Mouse (Mus musculus): Measurements from ENCODE around the gene Gpx4. TPM values are rescaled to one million over a fixed set of nuclear protein-coding genes. Genes with fewer than 3 reads are reported as not detected.

Gpx4 gene
- polyA plus RNA-seq, 1 experiment from 2014 or later: 484 TPM

GRCm38 (mm10) chr10:80084817-80085487 is 38.0 kb downstream of the Gpx4 start:
- 83% methylated on average over 9 of the region's 9 CpGs for WGBS
- peaks cover 46% of the 10 kb centered on the region for H3K36me3 ChIP-seq

DNA sequence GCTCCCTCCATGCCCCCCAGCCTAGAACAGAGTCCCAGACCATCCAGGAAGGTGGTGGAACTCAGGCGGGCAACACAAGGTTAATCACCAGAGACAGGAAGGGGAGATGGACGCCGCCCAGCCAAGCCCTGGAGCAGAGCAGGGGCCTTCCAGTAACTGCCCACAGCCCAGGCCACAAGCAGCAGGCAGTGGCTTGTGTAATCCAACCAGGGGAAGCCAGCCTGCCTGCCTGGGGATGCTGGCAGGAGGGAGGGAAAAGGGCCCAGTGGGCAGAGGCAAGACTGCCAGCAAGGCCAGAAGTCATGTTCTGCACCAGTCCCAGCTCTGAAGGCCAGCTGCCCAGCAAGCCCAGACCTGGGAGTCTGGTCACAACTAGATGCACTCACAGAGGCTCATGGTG is 39.9 kb downstream of the Gpx4 start:
- no peak overlapping the region for H3K9ac ChIP-seq
- H3K4me1 ChIP-seq: 0 out of 2 replicates have a peak, but pooled peaks cover 5% of the 10 kb centered on the region
- no peak overlapping the region for H3K4me3 ChIP-seq
- no peaks in the 10 kb centered on the region for H3K27me3 ChIP-seq
- no peaks in the 10 kb centered on the region for H3K9me3 ChIP-seq (replicated peaks)
- H3K4me2 ChIP-seq (replicated peaks): no peak overlapping the region
- 93% methylated on average over 3 of the region's 3 CpGs for WGBS
- ATAC-seq (ENCODE audit: low FRiP score): no peak
- H3K36me3 ChIP-seq: peaks cover 33% of the 10 kb centered on the region
- no peak overlapping the region for H3K27ac ChIP-seq

More at GRCm38 (mm10) chr10:80084817-80085487, 38.0 kb downstream of the Gpx4 start:
- H3K4me1 ChIP-seq: 0 out of 2 replicates have a peak, but pooled peaks cover 5% of the 10 kb centered on the region
- H3K4me2 ChIP-seq (replicated peaks): no peak overlapping the region
- no peak overlapping the region for H3K4me3 ChIP-seq
- H3K27me3 ChIP-seq: no peaks in the 10 kb centered on the region
- no peak overlapping the region for H3K27ac ChIP-seq
- no peak overlapping the region for H3K9ac ChIP-seq
- H3K9me3 ChIP-seq (replicated peaks): no peaks in the 10 kb centered on the region
- no peak for ATAC-seq (ENCODE audit: low FRiP score)

- no peaks in the 10 kb centered on the region for H3K9me3 ChIP-seq (replicated peaks)
- H3K4me3 ChIP-seq: no peak overlapping the region
- no peak overlapping the region for H3K9ac ChIP-seq
- no peak overlapping the region for H3K4me2 ChIP-seq (replicated peaks)
- 93% methylated on average over 8 of the region's 8 CpGs for WGBS
- H3K36me3 ChIP-seq: peaks cover 27% of the 10 kb centered on the region
- H3K27me3 ChIP-seq: no peaks in the 10 kb centered on the region
- 0 out of 2 replicates have a peak, but pooled peaks cover 5% of the 10 kb centered on the region for H3K4me1 ChIP-seq
- ATAC-seq (ENCODE audit: low FRiP score): no peak
- H3K27ac ChIP-seq: no peak overlapping the region
Measured at GRCm38 (mm10) chr10:80087483-80087882, 40.5 kb downstream of the Gpx4 start.

DNA sequence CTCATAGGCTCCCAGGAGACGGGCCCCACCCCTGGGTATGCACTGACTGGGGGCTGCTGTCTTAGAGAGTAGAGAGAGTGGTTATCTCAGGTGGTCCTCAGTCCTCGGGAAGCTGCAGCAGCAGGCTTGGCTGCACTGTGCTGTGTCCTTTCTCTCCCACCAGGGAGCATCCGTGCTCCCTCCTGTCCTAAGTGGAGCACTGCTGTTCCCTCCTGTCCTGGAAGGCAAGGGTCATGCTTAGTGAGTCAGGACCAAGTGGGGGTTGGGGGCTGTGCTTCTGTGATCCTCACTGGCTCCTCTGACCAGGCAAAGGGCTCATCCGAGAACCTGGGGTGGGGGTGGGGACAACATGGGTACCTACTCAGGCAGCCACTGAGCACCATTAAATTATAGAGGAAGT is 42.2 kb downstream of the Gpx4 start:
- H3K27me3 ChIP-seq: no peaks in the 10 kb centered on the region
- peaks cover 14% of the 10 kb centered on the region; the same call in 1 of the 2 replicates for H3K36me3 ChIP-seq
- H3K4me2 ChIP-seq (replicated peaks): no peak overlapping the region
- WGBS: 52% methylated on average over 4 of the region's 4 CpGs
- no peak overlapping the region for H3K27ac ChIP-seq
- no peak for ATAC-seq (ENCODE audit: low FRiP score)
- H3K4me3 ChIP-seq: no peak overlapping the region
- no peak overlapping the region for H3K9ac ChIP-seq
- 0 out of 2 replicates have a peak, but pooled peaks cover 5% of the 10 kb centered on the region for H3K4me1 ChIP-seq
- H3K9me3 ChIP-seq (replicated peaks): no peaks in the 10 kb centered on the region

- Histone ChIP-seq H3K27ac (no peak overlapping the region), H3K9me3 (replicated peaks) (no peaks in the 10 kb centered on the region), H3K4me1 (peaks cover 9% of the 10 kb centered on the region; the same call in 1 of the 2 replicates), H3K27me3 (no peaks in the 10 kb centered on the region), H3K4me3 (no peak overlapping the region), H3K9ac (no peak overlapping the region), H3K36me3 (peaks cover 5% of the 10 kb centered on the region; the same call in 1 of the 2 replicates), H3K4me2 (replicated peaks) (no peak overlapping the region)
- ATAC-seq (ENCODE audit: low FRiP score): no peak
- WGBS: 94% methylated on average over 6 of the region's 6 CpGs
Measured at GRCm38 (mm10) chr10:80091527-80091926, 44.6 kb downstream of the Gpx4 start.

DNA sequence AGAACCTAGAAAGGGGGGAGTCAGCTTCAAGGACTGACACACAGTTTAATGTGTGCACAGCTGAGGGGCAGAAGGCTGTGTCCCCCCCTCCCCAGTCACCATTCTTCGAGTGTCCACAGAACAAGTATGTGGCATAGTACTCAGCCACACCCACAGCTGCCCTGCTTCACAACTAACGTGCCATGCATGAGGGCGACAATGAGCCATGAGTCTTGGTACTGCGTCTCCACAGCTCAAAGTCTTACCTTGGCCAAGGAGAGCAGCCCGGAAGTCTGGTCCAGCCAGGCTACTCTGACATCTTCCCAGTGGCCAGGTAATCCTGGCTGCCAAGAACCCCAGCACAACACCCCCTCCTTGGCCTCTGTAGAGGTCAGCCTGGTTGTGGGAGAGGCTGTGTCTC is 45.7 kb downstream of the Gpx4 start:
- WGBS: 88% methylated on average over 5 of the region's 5 CpGs
- Histone ChIP-seq H3K27ac (no peak overlapping the region), H3K36me3 (peaks cover 5% of the 10 kb centered on the region; the same call in 1 of the 2 replicates), H3K4me1 (peaks cover 16% of the 10 kb centered on the region), H3K9me3 (replicated peaks) (no peaks in the 10 kb centered on the region), H3K9ac (no peak overlapping the region), H3K4me2 (replicated peaks) (no peak overlapping the region), H3K4me3 (no peak overlapping the region), H3K27me3 (no peaks in the 10 kb centered on the region)
- ATAC-seq (ENCODE audit: low FRiP score): no peak

GRCm38 (mm10) chr10:80094085-80094484 is 47.1 kb downstream of the Gpx4 start:
- WGBS: 89% methylated on average over 6 of the region's 6 CpGs
- Histone ChIP-seq H3K27ac (no peak overlapping the region), H3K36me3 (peaks cover 5% of the 10 kb centered on the region; the same call in 1 of the 2 replicates), H3K4me3 (no peak overlapping the region), H3K9me3 (replicated peaks) (no peaks in the 10 kb centered on the region), H3K4me2 (replicated peaks) (no peak overlapping the region), H3K9ac (peak overlapping the region; percentile 24; the same call in 1 of the 2 replicates), H3K27me3 (no peaks in the 10 kb centered on the region), H3K4me1 (peaks cover 16% of the 10 kb centered on the region)
- no peak for ATAC-seq (ENCODE audit: low FRiP score)

GRCm38 (mm10) chr10:80094684-80095083 is 47.7 kb downstream of the Gpx4 start:
- WGBS: 78% methylated on average over 3 of the region's 3 CpGs
- Histone ChIP-seq H3K9me3 (replicated peaks) (no peaks in the 10 kb centered on the region), H3K4me1 (peaks cover 16% of the 10 kb centered on the region), H3K4me2 (replicated peaks) (no peak overlapping the region), H3K27me3 (no peaks in the 10 kb centered on the region), H3K27ac (no peak overlapping the region), H3K4me3 (no peak overlapping the region), H3K36me3 (peaks cover 5% of the 10 kb centered on the region; the same call in 1 of the 2 replicates), H3K9ac (no peak overlapping the region)
- no peak for ATAC-seq (ENCODE audit: low FRiP score)

DNA sequence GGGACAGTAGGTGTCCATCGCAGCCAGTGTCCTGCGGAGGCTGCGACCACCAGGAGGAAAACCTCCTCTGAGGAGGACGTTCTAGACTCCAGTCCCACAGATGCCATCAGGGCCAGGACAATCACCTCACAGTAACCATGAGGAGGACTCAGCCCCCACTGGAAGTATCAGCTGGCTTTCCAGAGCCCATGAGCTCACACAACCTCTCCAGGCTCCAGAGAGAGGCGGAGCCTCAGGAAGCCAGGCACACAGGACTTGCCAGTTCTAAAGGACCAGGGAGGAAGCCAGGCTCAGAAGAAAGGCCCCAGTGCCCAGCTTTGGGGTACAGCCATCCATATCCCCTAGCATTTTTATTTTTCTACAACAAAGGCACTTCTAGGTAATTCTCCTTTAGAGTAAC is 48.6 kb downstream of the Gpx4 start:
- Histone ChIP-seq H3K4me3 (no peak overlapping the region), H3K9me3 (replicated peaks) (no peaks in the 10 kb centered on the region), H3K27me3 (no peaks in the 10 kb centered on the region), H3K4me2 (replicated peaks) (no peak overlapping the region), H3K36me3 (peaks cover 3% of the 10 kb centered on the region; the same call in 1 of the 2 replicates), H3K4me1 (peaks cover 20% of the 10 kb centered on the region), H3K27ac (no peak overlapping the region), H3K9ac (no peak overlapping the region)
- WGBS: 83% methylated on average over 5 of the region's 5 CpGs
- no peak for ATAC-seq (ENCODE audit: low FRiP score)

DNA sequence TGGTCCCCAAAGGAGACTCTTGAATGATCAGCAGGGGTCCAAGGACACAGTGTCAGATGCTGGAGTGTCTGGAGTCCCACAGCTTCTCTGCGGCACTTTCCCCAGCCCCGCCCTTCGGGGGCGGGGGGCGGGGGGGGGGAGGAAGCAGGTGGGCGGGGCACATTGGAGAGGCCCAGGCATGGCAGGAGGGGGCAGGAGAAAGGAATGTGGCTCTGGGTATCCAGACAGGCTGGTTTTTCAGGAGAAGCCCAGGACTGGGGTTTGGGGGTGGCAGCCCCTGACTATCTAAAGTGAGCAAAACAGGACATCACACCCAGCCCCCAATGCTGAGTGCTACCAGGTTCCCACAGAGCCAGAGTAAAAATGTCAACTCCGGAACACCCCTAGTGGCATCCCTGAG is 50.3 kb downstream of the Gpx4 start:
- Histone ChIP-seq H3K36me3 (no peaks in the 10 kb centered on the region; the same call in 1 of the 2 replicates), H3K4me1 (peaks cover 32% of the 10 kb centered on the region), H3K4me3 (no peak overlapping the region), H3K4me2 (replicated peaks) (peak overlapping the region; percentile 11; the same call in 1 of the 2 replicates), H3K27ac (no peak overlapping the region), H3K9me3 (replicated peaks) (no peaks in the 10 kb centered on the region), H3K27me3 (no peaks in the 10 kb centered on the region), H3K9ac (0 out of 2 replicates have a peak overlapping the region, but pooled peaks have one; percentile 13)
- 17% methylated on average over 7 of the region's 7 CpGs for WGBS
- ATAC-seq (ENCODE audit: low FRiP score): no peak

DNA sequence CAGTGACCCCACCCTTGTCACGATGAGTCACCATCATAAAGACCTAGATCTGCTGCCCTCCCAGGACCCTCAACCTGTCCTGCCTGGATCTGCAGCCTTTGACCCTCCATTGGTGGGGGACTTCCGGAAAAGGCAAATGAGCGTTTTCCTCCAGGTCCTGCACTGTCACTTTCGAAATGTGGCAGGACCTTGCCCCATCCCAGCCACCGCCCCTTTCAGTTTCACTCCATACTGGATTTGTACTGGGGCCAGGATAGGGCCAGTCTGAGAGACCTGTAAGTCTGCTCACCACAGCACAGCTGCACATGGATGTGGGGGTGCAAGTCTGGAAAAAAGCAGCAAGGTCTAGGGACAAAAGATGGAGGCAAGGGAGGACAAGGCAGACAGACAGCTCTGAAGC is 51.7 kb downstream of the Gpx4 start:
- Histone ChIP-seq H3K36me3 (no peaks in the 10 kb centered on the region; the same call in 1 of the 2 replicates), H3K4me2 (replicated peaks) (no peak overlapping the region), H3K4me1 (peaks cover 32% of the 10 kb centered on the region), H3K9ac (no peak overlapping the region), H3K27me3 (no peaks in the 10 kb centered on the region), H3K4me3 (no peak overlapping the region), H3K9me3 (replicated peaks) (no peaks in the 10 kb centered on the region), H3K27ac (no peak overlapping the region)
- 91% methylated on average over 5 of the region's 5 CpGs for WGBS
- ATAC-seq (ENCODE audit: low FRiP score): no peak

DNA sequence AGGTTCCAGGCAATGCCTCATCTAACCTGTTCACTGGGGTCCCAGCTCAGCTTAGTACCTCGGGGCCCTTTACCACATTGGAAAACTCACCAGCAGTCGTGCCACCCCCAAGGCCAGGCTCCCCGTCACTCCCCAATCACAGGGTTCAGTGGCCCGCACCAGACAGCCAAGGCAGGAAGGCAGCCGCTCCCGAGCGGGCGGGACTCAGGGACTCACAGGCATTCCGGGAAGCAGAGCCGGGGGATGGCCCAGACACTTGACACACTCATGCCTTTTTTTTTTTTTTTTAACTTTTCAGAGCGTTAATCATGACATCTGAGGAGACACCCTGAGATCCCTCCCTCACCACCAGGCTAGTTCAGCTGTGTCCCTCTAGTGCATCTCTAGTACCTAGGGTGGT is 54.0 kb downstream of the Gpx4 start:
- Histone ChIP-seq H3K36me3 (no peaks in the 10 kb centered on the region; the same call in 1 of the 2 replicates), H3K9me3 (replicated peaks) (no peaks in the 10 kb centered on the region), H3K4me1 (peaks cover 28% of the 10 kb centered on the region), H3K4me2 (replicated peaks) (peak overlapping the region; percentile 95), H3K27me3 (no peaks in the 10 kb centered on the region), H3K9ac (no peak overlapping the region), H3K27ac (no peak overlapping the region), H3K4me3 (no peak overlapping the region)
- 68% methylated on average over 11 of the region's 11 CpGs for WGBS
- no peak for ATAC-seq (ENCODE audit: low FRiP score)

Measured in hindbrain, embryonic 12.5 days (tissue).